Mouse (Mus musculus) stomach, embryonic 14.5 days (tissue): ENCODE measurements around the gene Runx2. TPM values are rescaled to one million over a fixed set of nuclear protein-coding genes. Genes with fewer than 3 reads are reported as not detected.
A peak's percentile ranks its signal among the peaks of the same experiment; 100 is the strongest.

ENCODE experiments used
- ATAC-seq: fragments of 200-750 bp; cut with Nextera tagmentation; 2 replicates; pipeline ENCODE4 v1.8.0; 2017; ENCODE audit warnings: low read depth, moderate TSS enrichment; ENCODE audit not compliant: insufficient number of reproducible peaks, insufficient read depth, low FRiP score
- H3K27ac ChIP-seq: fragments of 300-500 bp; sonication (generic); 2 replicates; pipeline ENCODE4 v1.5.1; 2014; ENCODE audit warnings: mild to moderate bottlenecking, low read length, moderate library complexity, mixed read lengths
- H3K27me3 ChIP-seq: fragments of 300-500 bp; sonication (generic); 2 replicates; pipeline ENCODE4 v1.6.1; 2014; ENCODE audit warnings: low read length, control low read depth, mixed read lengths; ENCODE audit not compliant: control insufficient read depth, insufficient read depth
- H3K36me3 ChIP-seq: fragments of 300-500 bp; sonication (generic); 2 replicates; pipeline ENCODE4 v1.6.1; 2014; ENCODE audit warnings: mild to moderate bottlenecking, control low read depth, low read length, moderate library complexity, mixed read lengths; ENCODE audit not compliant: control insufficient read depth, insufficient read depth
- H3K4me1 ChIP-seq: fragments of 300-500 bp; sonication (generic); 2 replicates; pipeline ENCODE4 v1.6.1; 2014; ENCODE audit warnings: low read length, control low read depth, mixed read lengths; ENCODE audit not compliant: control insufficient read depth, insufficient read depth
- H3K4me2 ChIP-seq: fragments of 300-500 bp; sonication (generic); replicated peaks from 2 replicates; pipeline ENCODE4 v1.6.1; 2014; ENCODE audit warnings: low read depth, low read length, control low read depth
- H3K4me3 ChIP-seq: fragments of 300-500 bp; sonication (generic); 2 replicates; pipeline ENCODE4 v1.5.1; 2014; ENCODE audit warnings: low read depth, low read length, control low read depth
- H3K9ac ChIP-seq: fragments of 300-500 bp; sonication (generic); replicated peaks from 2 replicates; pipeline ENCODE4 v1.6.1; 2014; ENCODE audit warnings: low read depth, mild to moderate bottlenecking, control low read depth, low read length, moderate library complexity, mixed read lengths
- H3K9me3 ChIP-seq: fragments of 300-500 bp; sonication (generic); 2 replicates; pipeline ENCODE4 v1.6.1; 2016; ENCODE audit warnings: low read depth, low read length, control low read depth; ENCODE audit not compliant: control insufficient read depth
- WGBS: fragments of 180-500 bp; shearing (Covaris S2); extraction: QIAGEN DNeasy Blood & Tissue Kit; methylation state at CpG from one replicate; pipeline ENCODE4 v1.1.7; 2014; 5-methylcytosine and 5-hydroxymethylcytosine counted together
- polyA plus RNA-seq: library from polyadenylated mRNA; unstranded; fragments of >200 nt; fragmentation: Nextera tagmentation; extraction: Ambion mirVana; gene quantifications from 2 replicates; pipeline ENCODE4 v1.2.1, GENCODE M21; 2014

The Runx2 gene
- polyA plus RNA-seq, 1 experiment from 2014 or later, result 1.00 TPM

DNA sequence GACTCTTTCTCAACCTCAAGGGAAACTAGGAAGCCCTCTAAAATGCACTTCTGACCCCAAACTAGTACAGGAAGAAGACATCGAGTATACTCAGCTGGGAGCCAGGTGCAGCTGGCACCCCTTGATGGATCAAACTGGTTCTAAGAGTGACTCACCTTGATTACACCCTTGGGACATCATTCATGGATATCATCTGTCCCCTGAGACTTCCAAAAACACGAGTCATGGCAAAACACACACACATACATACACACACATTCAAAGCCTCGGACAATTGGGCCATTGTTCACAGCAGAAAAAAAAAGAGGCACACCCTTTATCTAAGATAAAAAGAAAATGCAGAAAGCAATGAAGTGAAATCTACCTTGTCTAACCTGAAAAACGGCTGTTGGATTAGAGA, 266.7 kb downstream of the Runx2 start:
- H3K27ac ChIP-seq, result no peak overlapping the region
- H3K36me3 ChIP-seq, result no peaks in the 10 kb centered on the region
- H3K4me3 ChIP-seq, result no peak overlapping the region
- H3K4me2 ChIP-seq, result no peak overlapping the region
- no peak overlapping the region for H3K9ac ChIP-seq
- H3K4me1 ChIP-seq, result no peaks in the 10 kb centered on the region
- WGBS, result 53% methylated on average over 4 of the region's 4 CpGs
- no peaks in the 10 kb centered on the region for H3K9me3 ChIP-seq
- peak; percentile 58 for ATAC-seq
- H3K27me3 ChIP-seq, result no peaks in the 10 kb centered on the region

DNA sequence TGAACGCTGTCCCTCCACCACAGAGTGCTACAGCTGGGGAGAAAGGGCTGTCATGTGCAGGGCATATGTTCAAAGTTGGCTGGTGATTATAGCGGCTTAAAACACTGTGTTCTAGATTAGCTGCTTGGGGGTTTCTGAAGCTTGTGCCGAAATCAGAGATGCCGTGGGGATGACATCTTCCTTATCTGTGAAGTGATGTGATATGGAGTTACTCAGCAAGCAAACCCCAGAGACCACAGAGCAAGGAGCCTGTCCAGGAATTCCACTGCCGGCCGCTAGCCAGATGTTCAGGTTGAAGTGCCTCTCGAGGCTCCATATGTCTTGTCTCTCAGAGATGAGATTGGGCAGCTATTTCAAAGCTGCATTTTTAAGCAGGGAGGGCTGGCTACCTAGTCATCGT, 267.8 kb downstream of the Runx2 start:
- H3K9ac ChIP-seq, result no peak overlapping the region
- ATAC-seq, result no peak
- no peak overlapping the region for H3K27ac ChIP-seq
- H3K9me3 ChIP-seq, result no peaks in the 10 kb centered on the region
- H3K27me3 ChIP-seq, result no peaks in the 10 kb centered on the region
- no peaks in the 10 kb centered on the region for H3K36me3 ChIP-seq
- WGBS, result 46% methylated on average over 8 of the region's 8 CpGs
- H3K4me2 ChIP-seq, result no peak overlapping the region
- no peak overlapping the region for H3K4me3 ChIP-seq
- H3K4me1 ChIP-seq, result no peaks in the 10 kb centered on the region

DNA sequence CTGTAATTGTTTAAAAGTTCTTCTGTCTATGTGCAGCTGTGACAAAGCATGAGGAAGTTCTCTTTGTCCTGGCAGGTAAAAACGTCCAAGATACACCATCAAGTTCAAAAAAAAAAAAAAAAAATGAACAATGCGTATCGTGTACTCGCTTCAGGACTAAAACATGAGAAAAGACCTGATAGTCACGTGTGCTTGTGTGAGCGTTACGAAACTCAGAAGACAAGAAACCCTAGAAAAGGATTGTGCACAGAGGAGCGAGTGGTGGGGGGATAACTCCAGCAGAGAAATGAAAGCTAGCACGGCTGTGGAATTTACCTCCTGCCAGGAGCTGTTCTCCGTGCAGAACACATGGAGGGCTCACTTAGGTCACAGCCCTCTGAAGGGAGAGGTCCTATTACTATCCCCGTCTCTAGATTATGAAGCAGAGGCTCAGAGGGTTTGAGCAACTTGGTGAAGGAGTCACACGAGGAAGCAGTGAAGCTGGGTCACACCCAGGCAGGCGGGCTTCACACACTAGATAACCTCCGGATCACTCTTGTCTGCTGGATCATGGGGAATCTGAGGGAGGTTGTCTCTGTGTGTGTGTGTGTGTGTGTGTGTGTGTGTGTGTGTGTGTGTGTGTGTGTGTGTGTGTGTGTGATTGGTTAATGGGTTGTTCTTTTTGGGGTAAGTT, 269.3 kb downstream of the Runx2 start:
- H3K27me3 ChIP-seq, result no peaks in the 10 kb centered on the region
- H3K4me3 ChIP-seq, result no peak overlapping the region
- ATAC-seq, result no peak
- H3K4me2 ChIP-seq, result no peak overlapping the region
- H3K9ac ChIP-seq, result no peak overlapping the region
- H3K4me1 ChIP-seq, result no peaks in the 10 kb centered on the region
- WGBS, result 51% methylated on average over 14 of the region's 14 CpGs
- no peak overlapping the region for H3K27ac ChIP-seq
- no peaks in the 10 kb centered on the region for H3K9me3 ChIP-seq
- no peaks in the 10 kb centered on the region for H3K36me3 ChIP-seq

DNA sequence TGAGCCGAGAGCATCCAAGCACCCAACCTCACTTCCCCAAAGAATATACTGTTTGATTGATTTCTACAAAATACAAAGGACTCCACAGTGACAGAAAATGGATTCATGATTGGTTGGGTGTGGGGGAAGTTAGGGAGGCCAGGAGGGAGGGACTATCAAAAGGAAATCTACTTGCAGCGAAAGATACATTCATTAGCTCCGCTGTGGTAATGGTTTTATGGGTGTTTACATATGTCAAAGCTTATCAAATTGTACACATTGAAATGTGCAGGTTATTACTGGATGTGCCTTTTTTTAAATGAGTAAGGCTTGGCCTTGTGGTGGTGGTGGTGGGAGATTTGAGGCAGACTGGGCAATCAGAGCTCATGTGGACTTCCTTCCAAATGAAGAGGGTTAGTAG, 271.9 kb downstream of the Runx2 start:
- Histone ChIP-seq H3K27me3 (no peaks in the 10 kb centered on the region), H3K4me3 (no peak overlapping the region), H3K4me2 (no peak overlapping the region), H3K36me3 (no peaks in the 10 kb centered on the region), H3K27ac (no peak overlapping the region), H3K4me1 (no peaks in the 10 kb centered on the region), H3K9me3 (no peaks in the 10 kb centered on the region), H3K9ac (no peak overlapping the region)
- WGBS, result 61% methylated on average over 3 of the region's 3 CpGs
- peak; percentile 75; the same call in 1 of the 2 replicates for ATAC-seq

DNA sequence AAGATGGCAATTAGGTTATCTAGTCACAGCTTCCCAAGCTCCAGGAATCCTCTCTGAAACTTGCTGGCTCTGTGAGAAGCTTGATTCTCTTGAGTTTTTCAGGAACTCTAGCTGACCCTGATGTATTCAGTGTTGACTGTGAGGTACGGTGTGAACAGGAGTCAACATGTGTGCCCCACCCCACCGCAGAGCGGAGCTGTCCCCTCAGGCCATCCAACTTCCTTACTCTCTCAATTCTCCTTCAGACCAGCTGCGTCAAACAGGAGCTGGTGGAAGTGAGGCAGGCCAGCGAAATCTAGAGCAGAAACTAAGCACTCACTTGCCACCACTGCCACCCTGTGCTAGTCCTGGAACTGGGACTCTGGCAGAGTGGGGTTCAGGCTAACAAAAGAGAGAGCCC, 273.9 kb downstream of the Runx2 start:
- 44% methylated on average over 5 of the region's 5 CpGs for WGBS
- Histone ChIP-seq H3K9ac (no peak overlapping the region), H3K4me3 (no peak overlapping the region), H3K9me3 (no peaks in the 10 kb centered on the region), H3K4me1 (no peaks in the 10 kb centered on the region), H3K27ac (no peak overlapping the region), H3K36me3 (no peaks in the 10 kb centered on the region), H3K27me3 (no peaks in the 10 kb centered on the region), H3K4me2 (no peak overlapping the region)
- no peak for ATAC-seq

- Histone ChIP-seq H3K4me2 (no peak overlapping the region), H3K9ac (no peak overlapping the region), H3K27ac (no peak overlapping the region), H3K36me3 (no peaks in the 10 kb centered on the region), H3K9me3 (no peaks in the 10 kb centered on the region), H3K4me1 (no peaks in the 10 kb centered on the region), H3K27me3 (no peaks in the 10 kb centered on the region), H3K4me3 (no peak overlapping the region)
- no peak for ATAC-seq
- WGBS, result 47% methylated on average over 11 of the region's 11 CpGs
Observed at GRCm38 (mm10) chr17:44538921-44539320, 275.7 kb downstream of the Runx2 start.

GRCm38 (mm10) chr17:44530000-44530399, 284.6 kb downstream of the Runx2 start:
- H3K4me2 ChIP-seq, result no peak overlapping the region
- H3K4me1 ChIP-seq, result no peaks in the 10 kb centered on the region
- H3K9ac ChIP-seq, result no peak overlapping the region
- no peaks in the 10 kb centered on the region for H3K27me3 ChIP-seq
- H3K4me3 ChIP-seq, result no peak overlapping the region
- no peak for ATAC-seq
- no peak overlapping the region for H3K27ac ChIP-seq
- 76% methylated on average over 6 of the region's 6 CpGs for WGBS
- no peaks in the 10 kb centered on the region for H3K9me3 ChIP-seq
- no peaks in the 10 kb centered on the region for H3K36me3 ChIP-seq

GRCm38 (mm10) chr17:44528617-44529016, 286.0 kb downstream of the Runx2 start:
- 29% methylated on average over 4 of the region's 4 CpGs for WGBS
- no peaks in the 10 kb centered on the region for H3K9me3 ChIP-seq
- H3K27me3 ChIP-seq, result no peaks in the 10 kb centered on the region
- no peaks in the 10 kb centered on the region for H3K4me1 ChIP-seq
- no peak overlapping the region for H3K27ac ChIP-seq
- no peak for ATAC-seq
- no peak overlapping the region for H3K4me3 ChIP-seq
- H3K4me2 ChIP-seq, result no peak overlapping the region
- no peak overlapping the region for H3K9ac ChIP-seq
- no peaks in the 10 kb centered on the region for H3K36me3 ChIP-seq

DNA sequence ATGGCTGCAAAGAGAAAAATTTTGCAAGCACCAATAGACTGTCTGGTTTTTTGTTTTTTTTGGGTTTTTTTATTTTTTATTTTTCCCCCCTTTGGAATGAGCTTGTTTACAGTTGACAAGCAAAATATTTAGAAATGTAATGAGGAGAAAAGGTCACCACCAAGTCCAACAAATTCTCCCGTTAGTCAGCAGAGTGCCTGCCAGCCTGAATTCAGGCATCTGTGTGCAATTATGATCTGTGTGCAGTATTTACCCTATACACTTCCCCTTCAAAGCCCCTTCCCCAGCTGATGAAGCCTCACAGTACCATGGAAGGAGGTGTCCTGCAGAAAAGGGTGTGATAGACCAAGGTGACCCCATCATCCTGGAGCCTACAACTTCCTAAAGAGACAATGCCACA, 290.5 kb downstream of the Runx2 start:
- Histone ChIP-seq H3K4me2 (no peak overlapping the region), H3K36me3 (no peaks in the 10 kb centered on the region), H3K9me3 (no peaks in the 10 kb centered on the region), H3K9ac (no peak overlapping the region), H3K27ac (no peak overlapping the region), H3K4me3 (no peak overlapping the region), H3K4me1 (no peaks in the 10 kb centered on the region; the same call in 1 of the 2 replicates), H3K27me3 (no peaks in the 10 kb centered on the region)
- no peak for ATAC-seq
- WGBS, result 55% methylated on average over 1 of the region's 1 CpGs
